Mouse (Mus musculus) right cerebral cortex, postnatal 10 days (tissue): ENCODE data around the gene Esrrg.

Experiments
- DNase-seq, 2 experiments: peaks; one replicate each; pipeline ENCODE4 v3.0.0; 2021; ENCODE audit warnings: low spot score in 2 of 2

Gene Esrrg

DNA sequence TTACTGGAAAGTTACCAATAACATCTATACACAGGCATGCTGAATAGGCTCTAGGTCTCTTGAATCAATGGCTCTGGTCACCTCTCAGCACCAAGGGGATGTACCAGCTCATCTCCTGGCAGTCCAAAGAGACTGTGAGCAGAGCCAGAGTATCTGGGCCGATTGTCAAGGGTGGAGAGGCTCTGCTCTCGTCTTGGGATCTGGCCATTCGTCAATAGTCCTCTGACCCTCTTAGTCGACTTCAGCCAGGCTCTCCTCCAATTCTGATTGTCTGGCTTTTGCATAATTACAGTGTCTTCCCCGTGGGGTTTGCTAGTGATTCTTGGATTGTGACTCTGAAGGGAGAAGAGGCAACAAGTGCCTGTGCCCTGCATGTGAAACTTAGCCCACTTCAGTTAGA lies 41.3 kb downstream of the Esrrg start:
- peak in 1 of 2 experiments; percentile 34 for DNase-seq

DNA sequence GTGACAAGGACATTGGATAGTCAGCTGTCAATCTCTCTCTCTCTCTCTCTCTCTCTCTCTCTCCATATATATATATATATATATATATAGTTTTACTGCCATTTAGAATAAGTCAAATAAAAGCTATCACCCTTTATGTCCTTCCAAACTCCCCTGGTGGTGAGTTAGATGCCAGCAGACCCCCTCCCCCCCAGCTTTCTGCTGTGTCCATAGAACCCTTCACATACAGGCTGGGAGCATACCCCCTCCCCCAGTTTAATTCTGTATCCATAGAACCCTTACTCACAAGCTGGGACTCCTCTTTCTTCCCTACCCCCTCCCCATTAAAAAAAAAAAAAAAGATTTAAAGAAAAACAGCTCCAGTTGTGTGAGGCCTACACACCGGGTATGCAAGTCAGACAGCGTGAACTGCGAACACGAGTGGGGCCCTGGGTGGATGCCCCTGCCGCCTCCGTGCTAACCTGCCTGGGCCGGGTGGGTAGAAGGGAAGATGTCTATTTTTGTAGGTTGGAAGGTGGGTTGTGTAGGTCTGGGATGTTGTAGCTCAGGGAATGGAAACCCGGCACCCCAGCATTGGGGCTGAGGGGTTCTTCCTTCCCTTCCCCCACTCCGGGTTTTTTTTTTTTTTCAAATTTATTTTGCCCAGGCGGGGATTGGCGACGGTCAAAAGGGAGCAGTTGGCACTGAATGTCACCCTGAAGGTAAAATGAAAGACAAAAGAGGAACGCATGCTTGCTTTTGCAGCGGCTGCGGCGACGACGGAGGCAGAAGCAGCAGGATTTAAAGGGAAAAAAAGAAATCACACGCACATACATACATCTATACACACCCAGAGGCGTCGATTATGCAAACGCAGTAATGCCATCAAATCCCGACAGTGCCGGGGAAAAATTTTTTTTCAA lies 42.4 kb downstream of the Esrrg start:
- DNase-seq, result peak; percentile 43 to 46

DNA sequence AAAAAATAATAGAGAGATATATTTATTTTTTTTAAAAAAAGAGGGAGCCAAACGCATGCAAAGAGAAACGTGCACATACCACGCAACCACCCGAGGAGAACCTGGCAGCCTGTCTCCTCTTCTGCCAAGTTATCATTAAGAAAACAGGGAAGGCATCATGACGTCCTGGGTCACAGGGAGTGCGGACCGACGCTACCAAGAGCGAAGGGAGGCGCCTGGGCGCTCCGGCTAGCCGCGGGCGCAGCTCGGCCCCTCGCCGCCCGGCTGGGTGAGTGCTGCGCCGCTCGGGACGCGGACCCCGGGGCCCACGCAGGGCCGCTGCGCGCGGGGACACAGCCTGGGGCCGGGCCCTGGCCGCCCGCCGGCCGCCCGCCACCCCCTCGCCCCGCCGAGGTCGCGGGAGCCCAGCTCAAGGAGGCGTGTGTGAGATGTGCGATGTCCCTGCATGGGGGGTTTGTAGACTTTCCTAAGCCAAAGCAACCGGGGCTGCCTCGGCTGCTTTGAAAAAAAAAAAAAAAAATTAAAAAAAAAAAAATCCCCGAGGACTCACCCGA lies 43.2 kb downstream of the Esrrg start:
- DNase-seq, result peak; percentile 57 to 59

DNA sequence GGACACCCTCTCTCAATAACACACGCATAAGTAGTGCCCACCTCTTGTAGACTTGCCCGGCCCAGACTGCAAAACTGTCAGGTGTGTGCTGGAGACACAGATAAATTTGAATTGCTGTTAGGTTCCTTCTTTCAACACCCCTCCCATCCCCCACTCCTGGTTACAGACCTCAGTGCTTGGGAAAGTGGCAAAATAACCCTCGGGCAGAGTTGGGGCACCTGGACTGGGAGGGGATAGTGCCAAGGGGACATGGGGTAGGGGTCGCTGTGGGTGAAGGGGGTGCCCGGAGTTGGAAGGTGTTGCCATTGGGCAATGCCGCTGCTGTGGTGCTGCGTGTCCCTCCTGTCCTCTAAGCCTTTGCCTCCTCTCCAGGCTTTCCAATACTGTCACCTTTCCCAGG lies 43.9 kb downstream of the Esrrg start:
- DNase-seq, result no peak

DNA sequence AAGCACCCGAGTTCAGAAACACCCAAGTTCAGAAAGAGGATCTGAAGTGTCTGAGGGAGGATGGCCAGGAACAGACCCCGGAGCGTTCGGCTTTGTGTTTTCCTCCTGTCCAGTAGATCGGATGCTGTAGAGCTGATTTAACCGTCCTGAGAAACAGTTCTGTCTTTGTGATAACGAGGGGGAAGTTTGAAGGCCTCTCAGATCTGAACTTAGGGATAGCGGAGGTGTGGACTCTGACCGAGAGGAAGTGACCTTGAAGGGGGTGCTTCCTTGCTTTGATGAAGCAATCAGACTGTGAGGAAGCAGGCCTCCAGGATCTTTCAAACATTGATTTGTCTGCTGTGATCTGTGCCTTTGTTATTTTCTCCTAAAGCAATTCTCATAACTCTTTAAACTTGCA lies 44.8 kb downstream of the Esrrg start:
- DNase-seq, result no peak

DNA sequence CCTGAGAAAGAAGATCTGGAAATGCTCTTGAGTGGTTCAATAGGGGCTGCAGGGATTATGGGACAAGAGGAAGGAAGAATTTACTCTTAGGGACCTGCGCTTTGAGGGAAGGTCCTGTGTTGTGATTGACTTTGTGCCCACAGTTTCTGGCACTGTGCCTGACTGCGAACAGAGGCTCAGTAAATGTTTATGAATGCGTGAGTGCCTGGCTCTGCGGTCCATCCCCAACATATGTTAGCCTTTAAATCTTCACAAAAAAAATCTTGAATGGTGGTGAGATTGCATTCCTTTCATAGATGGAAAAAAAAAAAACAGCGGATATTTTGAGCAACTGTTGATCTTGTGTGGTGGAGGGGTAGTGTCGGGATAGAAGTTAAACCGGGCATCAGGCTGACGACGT lies 52.4 kb downstream of the Esrrg start:
- no peak for DNase-seq

DNA sequence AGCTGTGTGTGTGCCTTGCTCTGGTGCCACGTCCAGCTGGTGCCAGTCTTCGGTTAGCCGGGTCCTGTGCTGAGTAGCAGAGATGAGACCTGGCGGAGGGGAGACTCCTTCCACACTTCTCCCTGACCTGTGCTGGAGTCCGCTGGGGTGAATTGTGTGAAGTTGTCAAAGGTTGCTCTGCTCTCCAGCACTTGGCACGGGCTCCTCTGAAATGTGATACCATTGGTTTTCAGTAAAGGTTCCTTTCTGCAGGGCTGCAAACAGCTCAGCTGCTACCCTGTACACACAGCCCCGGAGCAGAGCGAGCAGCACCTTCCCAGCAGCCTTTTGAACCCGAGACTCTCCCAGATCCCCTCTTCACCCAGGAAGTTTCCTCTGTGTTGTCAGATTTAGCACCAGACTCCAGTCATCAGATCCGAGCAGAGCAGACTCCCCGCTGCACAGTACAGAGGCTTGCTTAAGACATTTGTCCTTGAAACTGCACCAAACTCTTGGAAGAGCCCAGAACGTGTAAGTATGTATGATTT lies 53.6 kb downstream of the Esrrg start:
- no peak for DNase-seq

DNA sequence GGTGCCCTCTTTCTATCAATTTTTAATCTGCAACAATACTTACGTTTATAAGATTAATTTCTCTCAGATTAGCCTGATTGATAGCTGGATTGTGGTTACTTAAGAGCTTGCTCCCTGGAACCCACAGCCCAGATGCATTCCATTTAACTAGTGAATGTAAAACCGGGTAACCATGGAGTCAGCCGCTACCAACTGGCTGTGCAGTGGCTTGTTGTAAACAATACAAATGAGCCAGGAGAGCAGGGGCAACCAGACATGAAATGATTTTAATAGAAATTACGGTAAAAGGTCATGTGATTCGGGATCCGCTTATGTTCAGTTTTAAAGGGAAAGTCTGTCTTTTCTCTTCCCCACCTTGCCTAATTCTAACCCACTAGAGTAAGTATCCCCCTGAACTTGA lies 54.8 kb downstream of the Esrrg start:
- no peak for DNase-seq

DNA sequence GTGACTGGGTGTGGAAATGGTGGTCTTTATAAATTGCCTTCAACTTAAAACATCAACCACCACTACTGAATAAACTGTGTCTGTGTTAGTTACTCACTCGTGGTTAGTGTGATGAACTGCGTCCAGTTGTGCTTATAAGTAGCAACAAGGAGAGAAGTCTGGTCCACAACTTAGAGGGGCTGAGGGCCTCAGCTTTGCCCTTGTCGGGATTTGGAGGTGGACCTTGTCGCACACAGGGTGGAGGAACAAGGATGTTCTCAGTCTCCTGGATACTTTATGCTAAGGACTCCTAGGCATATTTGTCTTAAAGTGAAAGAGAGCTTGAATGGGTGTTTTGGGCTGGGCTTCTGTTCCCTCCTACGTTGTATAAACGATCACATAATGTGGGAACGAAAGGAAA lies 55.7 kb downstream of the Esrrg start:
- no peak for DNase-seq

DNA sequence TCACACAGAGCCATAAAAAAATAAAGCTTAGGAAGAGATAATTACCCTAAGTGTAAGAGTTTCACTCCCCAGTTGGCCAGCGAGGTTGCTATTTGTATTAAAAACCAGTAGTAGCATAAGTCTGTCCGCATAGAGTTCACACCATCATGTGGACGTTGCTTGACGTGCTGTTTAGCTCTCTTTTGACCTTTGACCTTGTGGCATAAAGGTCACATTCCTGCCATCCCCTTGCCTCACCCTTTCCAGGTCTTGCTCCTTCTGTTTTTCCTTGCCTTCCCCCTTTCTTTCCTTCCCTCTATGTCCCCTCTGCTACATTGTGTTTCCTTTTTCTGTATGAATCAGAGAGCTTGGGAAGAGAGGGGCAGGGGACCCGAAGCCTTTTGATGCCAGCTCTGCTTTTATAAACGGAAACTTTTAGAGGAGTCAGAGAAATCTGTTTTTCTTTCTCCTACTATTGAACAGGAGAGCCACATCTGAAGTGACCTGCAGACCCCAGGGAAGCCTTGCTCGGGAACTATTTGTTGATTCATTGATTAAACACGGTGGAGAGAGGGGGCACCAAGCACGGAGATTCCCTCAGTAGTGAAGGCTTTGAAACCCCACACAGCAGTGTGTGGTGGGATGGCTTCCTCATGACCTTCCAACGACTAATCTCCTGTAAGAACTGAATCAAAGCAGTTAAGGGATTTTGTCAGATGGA lies 57.5 kb downstream of the Esrrg start:
- DNase-seq, result no peak

DNA sequence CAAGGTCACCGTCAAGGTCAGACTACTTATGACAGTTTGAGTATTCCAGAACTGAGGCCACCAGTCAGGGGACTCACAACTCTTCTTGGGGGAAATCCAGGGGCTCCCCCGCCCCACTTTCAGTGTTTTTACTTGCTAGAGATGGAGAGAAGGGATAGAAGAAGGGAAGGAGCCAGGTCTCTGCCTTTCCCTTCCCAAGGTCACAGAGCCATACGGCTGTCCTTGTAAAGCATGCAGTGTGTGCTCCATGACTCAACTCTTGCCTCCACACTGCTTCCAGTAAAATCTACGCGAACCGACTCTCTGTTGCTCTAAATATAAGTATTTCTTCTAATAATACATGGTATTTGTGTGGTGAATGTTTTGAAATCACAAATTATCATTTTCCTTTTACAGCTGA lies 61.2 kb downstream of the Esrrg start:
- DNase-seq, result no peak

DNA sequence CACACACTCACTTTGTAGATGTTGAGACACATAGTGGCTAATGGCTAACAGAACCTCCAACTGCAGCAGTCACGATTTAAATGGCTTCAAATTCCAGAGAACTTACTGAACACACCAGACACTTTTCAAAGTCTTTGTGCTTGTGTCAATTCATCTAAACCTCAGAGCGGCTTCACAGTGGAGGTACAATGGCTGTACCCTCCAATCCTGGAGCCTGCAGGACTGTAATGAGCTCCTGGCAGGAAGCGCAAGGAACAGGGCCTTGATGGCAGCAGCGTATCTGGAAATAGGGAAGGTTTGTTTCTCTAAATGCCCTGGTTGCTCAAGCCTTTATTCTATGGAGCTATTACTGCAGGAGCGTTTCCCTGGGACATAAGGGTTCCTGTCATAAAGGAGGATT lies 63.9 kb downstream of the Esrrg start:
- no peak for DNase-seq

DNA sequence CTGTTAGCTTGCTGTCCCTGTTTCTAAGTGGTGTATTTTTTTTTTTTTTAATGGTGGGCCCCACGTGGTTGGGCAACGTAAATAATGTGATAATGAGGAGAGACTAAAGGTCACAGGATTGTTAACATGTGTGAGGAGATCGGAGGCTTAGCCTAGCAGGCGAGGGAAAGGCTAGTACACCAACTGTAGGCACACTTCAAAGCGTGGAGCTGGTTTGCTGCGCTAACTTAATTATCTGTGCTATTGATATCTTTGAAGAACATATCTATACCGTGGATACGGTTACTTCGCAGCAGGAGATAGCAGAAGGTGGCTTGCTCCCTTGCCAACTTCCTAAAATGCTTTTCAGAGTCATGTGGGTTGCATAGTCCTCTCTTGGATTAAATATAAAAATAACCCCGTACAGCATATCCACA lies 66.2 kb downstream of the Esrrg start:
- no peak for DNase-seq

DNA sequence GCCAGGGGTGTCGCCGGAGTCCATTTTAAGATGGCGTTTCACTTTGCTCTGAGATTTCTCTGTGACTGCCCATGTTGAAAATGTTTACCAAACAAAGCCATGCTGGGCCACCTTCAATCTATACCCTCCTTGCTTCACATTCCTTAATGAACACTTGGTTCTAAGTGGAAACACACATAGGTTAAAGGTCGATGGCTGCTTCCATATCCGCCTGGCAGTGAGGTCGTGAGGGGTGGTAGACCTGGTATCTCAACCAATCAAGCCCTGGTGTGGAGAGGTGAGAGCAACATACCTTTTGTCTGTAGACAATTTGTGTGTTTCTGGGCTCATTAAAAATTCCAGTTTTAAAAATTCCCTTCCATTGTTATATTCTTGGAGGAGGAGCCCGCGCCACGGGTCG lies 68.0 kb downstream of the Esrrg start:
- no peak for DNase-seq

DNA sequence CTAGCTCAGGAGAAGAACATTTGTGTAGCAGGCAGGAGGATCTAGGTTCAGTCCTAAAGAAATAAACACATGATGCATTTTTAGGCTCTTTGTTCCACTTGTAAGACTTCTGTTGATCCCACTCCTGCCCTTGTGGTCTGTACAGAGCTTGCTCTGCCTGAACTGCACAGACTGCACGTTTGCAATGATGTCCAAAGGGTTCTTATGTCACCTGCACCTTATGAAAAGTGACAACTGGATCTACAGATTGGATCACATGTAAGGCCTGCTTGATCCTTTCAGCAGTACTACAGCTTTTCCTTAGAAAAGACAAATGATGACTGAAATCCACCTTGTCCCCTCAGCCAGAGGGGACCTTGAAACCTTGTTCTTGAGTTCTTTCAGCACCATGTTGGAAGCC lies 70.7 kb downstream of the Esrrg start:
- no peak for DNase-seq

DNA sequence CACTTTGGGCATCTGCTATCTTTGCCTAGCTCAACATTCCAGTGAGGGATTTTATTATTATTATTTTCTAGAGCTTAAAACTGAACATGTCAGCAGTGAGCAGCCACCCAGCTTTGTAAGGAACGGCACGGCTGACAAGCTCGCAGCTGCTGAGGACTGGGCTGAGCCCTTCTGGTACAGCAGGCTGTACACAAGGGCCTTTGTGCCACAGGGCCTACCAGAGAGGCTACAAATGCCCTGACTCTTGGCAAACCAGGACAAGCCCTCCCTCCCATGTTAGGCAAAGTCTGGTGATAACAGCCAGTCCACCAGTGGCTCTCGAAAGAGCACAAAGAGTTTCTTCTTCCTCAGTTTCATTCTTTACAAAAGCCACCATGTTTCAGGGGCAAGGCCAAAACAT lies 75.9 kb downstream of the Esrrg start:
- peak; percentile 33 to 39 for DNase-seq

DNA sequence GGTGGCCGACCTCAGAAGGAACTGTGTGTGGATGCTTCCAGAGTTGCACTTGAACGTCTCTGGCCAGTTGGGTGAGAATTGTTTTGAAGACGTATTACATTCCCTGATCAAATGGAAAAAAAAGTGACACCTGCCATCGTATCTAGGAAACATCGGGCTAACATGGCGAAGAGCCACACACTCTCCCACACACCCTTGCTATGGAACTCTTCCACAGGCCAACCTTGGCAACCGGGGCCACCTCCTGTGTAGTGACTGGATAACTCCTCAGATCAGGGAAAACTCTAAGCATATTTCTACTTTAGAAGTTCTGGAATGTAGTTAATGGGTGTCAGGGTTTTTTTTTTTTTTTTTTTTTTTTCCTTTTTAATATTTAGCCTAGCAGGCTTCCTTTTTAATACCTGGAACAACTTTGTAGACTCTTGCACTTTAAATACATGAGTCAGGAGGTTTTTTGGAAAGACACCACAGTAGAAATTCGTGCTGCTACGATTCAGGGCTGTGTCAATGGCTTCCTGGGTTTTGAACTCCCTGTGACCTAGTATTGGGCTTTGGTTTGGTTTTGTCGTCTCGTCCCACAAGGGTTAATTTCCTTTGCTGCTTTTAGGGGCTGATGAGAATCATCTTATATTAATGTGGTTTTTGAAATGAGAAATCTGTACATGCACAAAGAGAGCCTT lies 83.4 kb downstream of the Esrrg start:
- no peak for DNase-seq

DNA sequence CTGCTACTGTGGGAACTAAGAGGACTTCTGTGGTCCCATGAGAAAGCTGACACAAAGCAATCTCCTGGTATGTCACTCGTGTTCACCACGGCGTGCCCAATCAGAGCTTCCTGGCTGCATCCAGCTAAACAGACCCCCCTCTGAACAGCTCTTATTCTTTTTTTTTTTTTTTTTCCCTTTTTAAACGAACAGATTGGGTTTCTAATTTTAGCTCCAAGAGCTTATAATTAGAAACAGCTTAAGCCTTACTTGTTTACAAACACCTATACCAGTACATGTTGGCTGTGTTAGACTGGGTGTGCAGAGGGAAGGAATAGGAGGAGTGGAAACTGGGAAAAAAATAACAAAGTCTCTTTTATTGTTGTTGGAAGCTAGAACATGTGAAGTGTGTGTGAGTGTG lies 86.3 kb downstream of the Esrrg start:
- no peak for DNase-seq

DNA sequence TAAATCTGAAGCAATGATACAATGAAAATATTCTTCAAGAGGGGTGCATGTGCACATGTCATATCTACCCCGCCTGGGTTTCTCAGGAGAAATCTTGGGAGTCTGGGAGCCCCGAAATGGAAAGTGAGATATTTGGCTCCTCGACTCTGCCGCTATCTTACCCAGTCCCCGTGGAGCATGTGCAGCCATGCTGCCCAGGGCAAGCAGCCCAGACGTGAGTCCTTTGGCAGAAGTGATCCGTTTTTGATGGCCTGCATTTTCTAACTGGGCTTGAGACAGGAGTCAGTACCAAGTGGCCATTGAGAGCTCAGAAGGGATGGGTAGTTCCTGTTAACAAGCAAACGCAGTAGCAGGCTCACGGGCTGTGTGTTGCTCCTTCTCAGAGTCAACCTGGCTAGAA lies 89.6 kb downstream of the Esrrg start:
- no peak for DNase-seq

DNA sequence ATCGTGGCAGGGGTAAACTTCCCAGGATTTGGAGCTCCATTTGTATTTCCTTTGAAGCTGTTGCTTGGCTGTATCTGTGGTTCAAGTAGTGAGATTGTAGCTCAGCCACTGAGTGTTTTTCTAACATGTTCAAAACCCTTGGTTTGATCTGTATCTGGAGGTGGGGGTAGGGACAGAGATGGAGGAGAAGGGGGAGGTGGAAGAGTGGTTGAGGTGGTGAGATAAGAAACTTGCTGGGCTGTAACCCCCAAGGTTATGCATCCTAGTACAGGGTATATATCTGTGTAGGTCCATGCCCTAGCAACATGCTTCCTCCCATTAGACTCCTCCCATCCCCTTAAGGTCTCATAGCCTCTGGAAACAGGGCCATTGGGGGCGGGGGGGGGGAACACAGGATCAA lies 92.4 kb downstream of the Esrrg start:
- DNase-seq, result no peak

DNA sequence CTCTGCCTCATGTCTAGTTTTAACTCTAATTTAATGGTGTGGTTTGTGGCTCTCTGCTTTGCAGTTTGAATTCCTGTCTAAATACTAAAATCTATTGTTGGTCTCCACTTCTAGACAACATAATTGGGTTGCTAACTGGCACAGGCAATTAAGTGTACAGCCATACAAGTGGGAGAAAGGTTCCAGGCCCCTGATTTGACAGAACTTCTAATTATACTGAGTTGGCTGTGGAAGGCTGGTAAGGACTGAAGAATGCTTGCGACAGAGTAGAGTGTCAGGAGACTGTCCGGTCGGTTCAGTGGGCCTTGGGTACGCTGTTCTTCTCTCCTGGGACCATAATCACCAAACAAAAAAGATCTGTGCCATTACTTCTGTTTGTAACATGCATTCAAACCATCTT lies 96.3 kb downstream of the Esrrg start:
- DNase-seq, result no peak

DNA sequence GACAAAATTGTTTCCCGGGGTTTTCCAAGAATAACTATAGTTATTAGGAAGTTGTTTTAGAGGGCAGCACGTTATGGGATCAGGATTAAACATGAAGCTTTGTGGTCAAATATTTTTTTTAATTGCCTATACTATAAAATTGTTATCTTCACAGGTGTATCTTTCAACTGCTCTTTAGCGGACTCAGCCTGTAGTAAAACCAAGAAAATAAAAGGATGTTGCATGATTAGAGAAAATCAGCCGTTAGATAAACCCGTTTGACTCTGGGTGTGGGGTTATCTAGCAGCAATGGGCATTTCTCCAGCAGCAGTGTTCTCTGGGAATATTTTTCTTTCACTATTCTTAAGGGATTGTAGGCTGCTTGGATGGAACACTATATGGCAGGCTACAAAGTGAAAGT lies 96.8 kb downstream of the Esrrg start:
- DNase-seq, result no peak
